Mouse (Mus musculus) liver, embryonic 15.5 days (tissue): ENCODE data around the gene Rgs12. TPM values are rescaled to one million over a fixed set of nuclear protein-coding genes. Genes with fewer than 3 reads are reported as not detected.
A peak's percentile ranks its signal among the peaks of the same experiment; 100 is the strongest.

Experiments
- ATAC-seq: fragments of 200-750 bp; cut with Nextera tagmentation; 2 replicates; pipeline ENCODE4 v1.8.0; 2017; ENCODE audit warnings: moderate number of reproducible peaks, mild to moderate bottlenecking, moderate library complexity; ENCODE audit not compliant: insufficient read depth
- H3K27ac ChIP-seq: fragments of 300-500 bp; sonication (generic); replicated peaks from 2 replicates; pipeline ENCODE4 v1.5.1; 2015; ENCODE audit warnings: mild to moderate bottlenecking, inconsistent platforms
- H3K27me3 ChIP-seq: fragments of 300-500 bp; sonication (generic); 2 replicates; pipeline ENCODE4 v1.6.1; 2015; ENCODE audit warnings: mild to moderate bottlenecking, inconsistent platforms
- H3K36me3 ChIP-seq: fragments of 300-500 bp; sonication (generic); replicated peaks from 2 replicates; pipeline ENCODE4 v1.6.1; 2015; ENCODE audit warnings: moderate library complexity, mild to moderate bottlenecking, inconsistent platforms
- H3K4me1 ChIP-seq: fragments of 300-500 bp; sonication (generic); replicated peaks from 2 replicates; pipeline ENCODE4 v1.6.1; 2015; ENCODE audit warnings: inconsistent platforms
- H3K4me2 ChIP-seq: fragments of 300-500 bp; sonication (generic); 2 replicates; pipeline ENCODE4 v1.6.1; 2015; ENCODE audit warnings: moderate library complexity, mild to moderate bottlenecking, inconsistent platforms
- H3K4me3 ChIP-seq: fragments of 300-500 bp; sonication (generic); replicated peaks from 2 replicates; pipeline ENCODE4 v1.5.1; 2015; ENCODE audit warnings: mild to moderate bottlenecking, inconsistent platforms
- H3K9ac ChIP-seq: fragments of 300-500 bp; sonication (generic); 2 replicates; pipeline ENCODE4 v1.6.1; 2015; ENCODE audit warnings: moderate library complexity, mild to moderate bottlenecking, inconsistent platforms
- H3K9me3 ChIP-seq: fragments of 300-500 bp; sonication (generic); replicated peaks from 2 replicates; pipeline ENCODE4 v1.6.1; 2016; ENCODE audit warnings: inconsistent platforms
- WGBS: fragments of 180-500 bp; shearing (Covaris S2); methylation state at CpG from one replicate; pipeline ENCODE4 v1.1.7; 2015; ENCODE audit warnings: mixed read lengths; ENCODE audit not compliant: insufficient replicate concordance; 5-methylcytosine and 5-hydroxymethylcytosine counted together
- polyA plus RNA-seq: library from polyadenylated mRNA; unstranded; fragments of >200 nt; fragmentation: Nextera tagmentation; extraction: Ambion mirVana; gene quantifications from 2 replicates; pipeline ENCODE4 v1.2.1, GENCODE M21; 2015

Rgs12 gene
- polyA plus RNA-seq, 1 experiment from 2014 or later: 17.0 TPM

- no peak for ATAC-seq
- Histone ChIP-seq H3K9me3 (no peaks in the 10 kb centered on the region), H3K27me3 (no peaks in the 10 kb centered on the region), H3K4me2 (no peak overlapping the region), H3K36me3 (no peaks in the 10 kb centered on the region), H3K27ac (peak overlapping the region; percentile 83), H3K9ac (no peak overlapping the region), H3K4me1 (peaks cover 46% of the 10 kb centered on the region), H3K4me3 (no peak overlapping the region)
- 57% methylated on average over 11 of the region's 11 CpGs for WGBS
Measured at GRCm38 (mm10) chr5:34931516-34932457, 17.5 kb upstream of the Rgs12 start.

GRCm38 (mm10) chr5:34932458-34932806 lies 16.8 kb upstream of the Rgs12 start:
- H3K27ac ChIP-seq: peak overlapping the region; percentile 83; the same call in 1 of the 2 replicates
- no peak for ATAC-seq
- H3K4me2 ChIP-seq: no peak overlapping the region
- no peaks in the 10 kb centered on the region for H3K36me3 ChIP-seq
- H3K4me1 ChIP-seq: peaks cover 46% of the 10 kb centered on the region
- H3K4me3 ChIP-seq: no peak overlapping the region
- H3K9me3 ChIP-seq: no peaks in the 10 kb centered on the region
- no peak overlapping the region for H3K9ac ChIP-seq
- no peaks in the 10 kb centered on the region for H3K27me3 ChIP-seq
- 51% methylated on average over 4 of the region's 4 CpGs for WGBS

GRCm38 (mm10) chr5:34933461-34933860 lies 15.8 kb upstream of the Rgs12 start:
- peaks cover 56% of the 10 kb centered on the region for H3K4me1 ChIP-seq
- WGBS: 88% methylated on average over 1 of the region's 1 CpGs
- no peak overlapping the region for H3K27ac ChIP-seq
- H3K36me3 ChIP-seq: no peaks in the 10 kb centered on the region
- H3K4me3 ChIP-seq: no peak overlapping the region
- ATAC-seq: no peak
- no peaks in the 10 kb centered on the region for H3K27me3 ChIP-seq
- H3K4me2 ChIP-seq: no peak overlapping the region
- H3K9me3 ChIP-seq: no peaks in the 10 kb centered on the region
- no peak overlapping the region for H3K9ac ChIP-seq

GRCm38 (mm10) chr5:34941710-34942470 lies 7.4 kb upstream of the Rgs12 start:
- no peaks in the 10 kb centered on the region for H3K36me3 ChIP-seq
- H3K9me3 ChIP-seq: no peaks in the 10 kb centered on the region
- ATAC-seq: no peak
- no peak overlapping the region for H3K4me2 ChIP-seq
- no peak overlapping the region for H3K9ac ChIP-seq
- H3K4me1 ChIP-seq: peaks cover 43% of the 10 kb centered on the region
- no peaks in the 10 kb centered on the region for H3K27me3 ChIP-seq
- no peak overlapping the region for H3K27ac ChIP-seq
- H3K4me3 ChIP-seq: no peak overlapping the region
- WGBS: 68% methylated on average over 10 of the region's 10 CpGs

- H3K4me2 ChIP-seq: no peak overlapping the region
- 16% methylated on average over 3 of the region's 3 CpGs for WGBS
- peak; percentile 40; the same call in 1 of the 2 replicates for ATAC-seq
Measured at GRCm38 (mm10) chr5:34943428-34943827, 5.8 kb upstream of the Rgs12 start.

GRCm38 (mm10) chr5:34949769-34950211 lies 545 bp downstream of the Rgs12 start:
- peak overlapping the region; percentile 89 for H3K27ac ChIP-seq
- peak; percentile 31 for ATAC-seq
- no peaks in the 10 kb centered on the region for H3K9me3 ChIP-seq
- H3K4me2 ChIP-seq: peak overlapping the region; percentile 96
- WGBS: 5% methylated on average over 12 of the region's 12 CpGs
- peaks cover 67% of the 10 kb centered on the region for H3K4me1 ChIP-seq
- H3K36me3 ChIP-seq: no peaks in the 10 kb centered on the region
- H3K27me3 ChIP-seq: no peaks in the 10 kb centered on the region
- peak overlapping the region; percentile 97 for H3K4me3 ChIP-seq
- peak overlapping the region; percentile 97 for H3K9ac ChIP-seq

More at GRCm38 (mm10) chr5:34943428-34943827, 5.8 kb upstream of the Rgs12 start:
- Histone ChIP-seq H3K9me3 (no peaks in the 10 kb centered on the region), H3K27me3 (no peaks in the 10 kb centered on the region), H3K27ac (0 out of 2 replicates have a peak overlapping the region, but pooled peaks have one; percentile 15), H3K4me3 (no peak overlapping the region), H3K36me3 (no peaks in the 10 kb centered on the region), H3K4me1 (peaks cover 38% of the 10 kb centered on the region), H3K9ac (no peak overlapping the region)

GRCm38 (mm10) chr5:34950486-34951160 lies 1.4 kb downstream of the Rgs12 start:
- 84% methylated on average over 6 of the region's 6 CpGs for WGBS
- peak overlapping the region; percentile 97 for H3K4me3 ChIP-seq
- H3K27ac ChIP-seq: peak overlapping the region; percentile 89

GRCm38 (mm10) chr5:34951161-34951834 lies 2.1 kb downstream of the Rgs12 start:
- Histone ChIP-seq H3K9me3 (no peaks in the 10 kb centered on the region), H3K4me2 (peak overlapping the region; percentile 96), H3K27me3 (no peaks in the 10 kb centered on the region), H3K36me3 (no peaks in the 10 kb centered on the region), H3K4me1 (peaks cover 73% of the 10 kb centered on the region), H3K27ac (peak overlapping the region; percentile 8; the same call in 1 of the 2 replicates), H3K4me3 (no peak overlapping the region), H3K9ac (peak overlapping the region; percentile 97)
- 89% methylated on average over 8 of the region's 8 CpGs for WGBS
- ATAC-seq: no peak

More at GRCm38 (mm10) chr5:34950486-34951160, 1.4 kb downstream of the Rgs12 start:
- Histone ChIP-seq H3K4me1 (peaks cover 69% of the 10 kb centered on the region), H3K9ac (peak overlapping the region; percentile 97), H3K36me3 (no peaks in the 10 kb centered on the region), H3K9me3 (no peaks in the 10 kb centered on the region), H3K27me3 (no peaks in the 10 kb centered on the region), H3K4me2 (peak overlapping the region; percentile 96)
- no peak for ATAC-seq

- no peaks in the 10 kb centered on the region for H3K27me3 ChIP-seq
- no peaks in the 10 kb centered on the region for H3K36me3 ChIP-seq
- no peak overlapping the region for H3K9ac ChIP-seq
- no peaks in the 10 kb centered on the region for H3K9me3 ChIP-seq
- H3K27ac ChIP-seq: no peak overlapping the region
- H3K4me3 ChIP-seq: no peak overlapping the region
- no peak overlapping the region for H3K4me2 ChIP-seq
- WGBS: 67% methylated on average over 6 of the region's 6 CpGs
- no peak for ATAC-seq
- H3K4me1 ChIP-seq: peaks cover 88% of the 10 kb centered on the region
Measured at GRCm38 (mm10) chr5:34954508-34954907, 5.3 kb downstream of the Rgs12 start.

GRCm38 (mm10) chr5:34955630-34956029 lies 6.4 kb downstream of the Rgs12 start:
- H3K4me3 ChIP-seq: no peak overlapping the region
- H3K9ac ChIP-seq: no peak overlapping the region
- no peaks in the 10 kb centered on the region for H3K9me3 ChIP-seq
- no peak for ATAC-seq
- H3K27me3 ChIP-seq: no peaks in the 10 kb centered on the region
- H3K4me1 ChIP-seq: peaks cover 88% of the 10 kb centered on the region
- H3K27ac ChIP-seq: no peak overlapping the region; the same call in 1 of the 2 replicates
- no peak overlapping the region for H3K4me2 ChIP-seq
- no peaks in the 10 kb centered on the region for H3K36me3 ChIP-seq
- 20% methylated on average over 5 of the region's 5 CpGs for WGBS
